Mouse (Mus musculus) liver, embryonic 11.5 days (tissue): ENCODE data around the gene Raver2. TPM values are rescaled to one million over a fixed set of nuclear protein-coding genes. Genes with fewer than 3 reads are reported as not detected.

ENCODE experiments used
- ATAC-seq: fragments of 200-750 bp; cut with Nextera tagmentation; replicated peaks from 2 replicates; pipeline ENCODE4 v1.8.0; 2017; ENCODE audit warnings: moderate number of reproducible peaks, mild to moderate bottlenecking, moderate TSS enrichment, moderate library complexity; ENCODE audit not compliant: low FRiP score
- DNase-seq: peaks from one replicate; pipeline ENCODE4 v3.0.0-alpha.2; 2017; ENCODE audit warnings: low spot score
- H3K27ac ChIP-seq: fragments of 300-500 bp; sonication (generic); 2 replicates; pipeline ENCODE4 v1.5.1; 2014; ENCODE audit warnings: mild to moderate bottlenecking, low read depth, low read length, control low read depth
- H3K27me3 ChIP-seq: fragments of 300-500 bp; sonication (generic); replicated peaks from 2 replicates; pipeline ENCODE4 v1.6.1; 2014; ENCODE audit warnings: low read length, mixed read lengths; ENCODE audit not compliant: control insufficient read depth, insufficient read depth
- H3K36me3 ChIP-seq: fragments of 300-500 bp; sonication (generic); 2 replicates; pipeline ENCODE4 v1.6.1; 2014; ENCODE audit warnings: mild to moderate bottlenecking, low read length, moderate library complexity, mixed read lengths; ENCODE audit not compliant: control insufficient read depth, insufficient read depth
- H3K4me1 ChIP-seq: fragments of 300-500 bp; sonication (generic); replicated peaks from 2 replicates; pipeline ENCODE4 v1.6.1; 2014; ENCODE audit warnings: low read length, mixed read lengths; ENCODE audit not compliant: control insufficient read depth, insufficient read depth
- H3K4me2 ChIP-seq: fragments of 300-500 bp; sonication (generic); 2 replicates; pipeline ENCODE4 v1.6.1; 2014; ENCODE audit warnings: mild to moderate bottlenecking, control low read depth, moderate library complexity
- H3K4me3 ChIP-seq: fragments of 300-500 bp; sonication (generic); 2 replicates; pipeline ENCODE4 v1.5.1; 2014; ENCODE audit warnings: low read depth, low read length, control low read depth
- H3K9ac ChIP-seq: fragments of 300-500 bp; sonication (generic); 2 replicates; pipeline ENCODE4 v1.6.1; 2014; ENCODE audit warnings: low read depth, low read length, control low read depth
- H3K9me3 ChIP-seq: fragments of 300-500 bp; sonication (generic); 2 replicates; pipeline ENCODE4 v1.6.1; 2016; ENCODE audit warnings: low read length, inconsistent platforms, mixed read lengths; ENCODE audit not compliant: control insufficient read depth
- WGBS: fragments of 180-500 bp; shearing (Covaris S2); extraction: QIAGEN DNeasy Blood & Tissue Kit; methylation state at CpG from one replicate; pipeline ENCODE4 v1.1.7; 2014; 5-methylcytosine and 5-hydroxymethylcytosine counted together
- polyA plus RNA-seq: library from polyadenylated mRNA; unstranded; fragments of >200 nt; fragmentation: Nextera tagmentation; extraction: Ambion mirVana; gene quantifications from 2 replicates; pipeline ENCODE4 v1.2.1, GENCODE M21; 2014

Raver2 gene
- polyA plus RNA-seq, 1 experiment from 2014 or later, result 2.0 TPM

DNA sequence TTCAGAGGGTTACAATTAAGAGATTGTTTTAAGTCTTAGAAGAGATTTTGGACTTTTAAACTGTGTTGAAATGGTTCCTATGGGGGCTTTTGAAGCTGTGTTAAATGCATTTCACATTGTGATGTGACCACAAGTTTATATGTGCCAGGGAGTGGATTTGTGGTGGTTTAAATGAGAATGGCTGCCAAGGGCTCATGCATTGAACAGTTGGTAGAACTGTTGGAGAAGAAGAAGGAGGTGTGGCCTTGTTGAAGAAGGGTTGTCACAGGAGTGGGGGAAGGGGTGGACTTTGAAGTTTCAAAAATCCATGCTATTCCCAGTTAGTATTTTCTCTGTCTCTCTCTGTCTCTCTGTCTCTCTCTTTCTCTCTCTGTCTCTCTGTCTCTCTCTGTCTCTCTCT lies 24.6 kb upstream of the Raver2 start:
- H3K36me3 ChIP-seq, result no peaks in the 10 kb centered on the region
- H3K4me3 ChIP-seq, result no peak overlapping the region
- H3K9ac ChIP-seq, result no peak overlapping the region
- H3K27me3 ChIP-seq, result no peaks in the 10 kb centered on the region
- no peak for ATAC-seq
- H3K27ac ChIP-seq, result no peak overlapping the region
- H3K4me2 ChIP-seq, result no peak overlapping the region
- no peaks in the 10 kb centered on the region for H3K9me3 ChIP-seq
- DNase-seq, result no peak
- no peaks in the 10 kb centered on the region for H3K4me1 ChIP-seq

DNA sequence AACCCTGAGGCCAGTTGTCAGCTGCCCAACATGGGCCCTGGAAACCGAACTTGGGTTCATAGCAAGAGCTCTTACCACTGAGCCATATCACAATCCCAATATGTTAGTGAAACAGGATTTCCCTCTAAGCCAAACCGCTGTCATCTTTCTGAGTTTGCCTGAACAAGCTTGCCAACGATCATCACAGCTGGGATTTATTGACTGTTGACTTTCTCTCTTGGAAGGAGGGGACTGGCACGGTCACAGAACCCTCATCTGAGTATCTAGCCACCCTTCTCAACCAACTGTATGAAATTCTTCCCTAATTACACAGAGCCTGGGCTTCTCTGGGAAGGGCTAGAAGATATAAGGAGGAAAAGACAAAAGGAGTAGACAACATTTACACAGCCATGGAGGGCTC lies 22.2 kb upstream of the Raver2 start:
- Histone ChIP-seq H3K4me3 (no peak overlapping the region), H3K27ac (no peak overlapping the region), H3K4me1 (no peaks in the 10 kb centered on the region), H3K9ac (no peak overlapping the region), H3K4me2 (no peak overlapping the region), H3K9me3 (no peaks in the 10 kb centered on the region), H3K36me3 (no peaks in the 10 kb centered on the region), H3K27me3 (no peaks in the 10 kb centered on the region)
- ATAC-seq (no peak), DNase-seq (no peak)
- WGBS, result 74% methylated on average over 4 of the region's 4 CpGs

DNA sequence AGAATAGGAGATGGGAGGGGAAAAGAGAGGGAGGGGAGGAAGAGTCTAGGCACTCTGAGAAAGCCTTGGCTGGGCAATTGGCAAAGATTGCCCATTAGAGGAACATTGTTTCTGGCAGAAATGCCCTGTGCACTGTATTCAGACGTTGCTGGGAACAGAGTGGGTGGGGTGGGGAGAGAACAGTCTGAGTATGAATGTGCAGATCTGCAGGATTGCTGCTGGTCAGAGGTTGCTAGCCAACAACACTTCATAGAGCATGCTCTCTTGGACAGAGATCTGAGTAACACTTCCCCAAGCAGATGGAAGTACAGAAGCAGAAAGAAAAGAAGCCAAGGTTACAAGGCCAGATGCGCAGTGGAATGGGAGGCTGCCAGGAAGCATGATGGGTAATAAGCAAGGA lies 6.6 kb upstream of the Raver2 start:
- Histone ChIP-seq H3K4me1 (no peaks in the 10 kb centered on the region), H3K27me3 (no peaks in the 10 kb centered on the region; the same call in 1 of the 2 replicates), H3K27ac (no peak overlapping the region), H3K4me2 (no peak overlapping the region), H3K4me3 (no peak overlapping the region), H3K9me3 (no peaks in the 10 kb centered on the region), H3K9ac (no peak overlapping the region), H3K36me3 (no peaks in the 10 kb centered on the region)
- ATAC-seq (no peak), DNase-seq (no peak)
- WGBS, result 66% methylated on average over 2 of the region's 2 CpGs

DNA sequence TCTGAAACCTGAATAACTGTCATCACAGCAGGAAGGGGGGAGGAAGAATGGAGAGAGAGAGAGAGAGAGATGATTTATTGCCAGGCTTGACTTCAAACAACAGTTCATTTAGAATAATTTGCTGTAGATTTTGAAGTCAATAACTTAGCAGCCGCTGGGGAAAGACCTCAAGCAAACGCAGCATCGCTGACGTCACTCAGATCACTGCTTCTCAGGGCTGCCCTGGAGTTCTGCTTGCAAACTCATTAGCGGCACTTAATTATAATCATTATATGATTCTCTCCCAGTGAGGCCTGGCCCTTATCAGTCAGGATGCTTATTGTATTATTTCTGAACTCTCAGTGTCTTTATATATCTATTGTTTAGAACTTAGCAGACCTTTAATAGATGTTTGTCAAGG lies 2.4 kb upstream of the Raver2 start:
- no peak for ATAC-seq
- no peaks in the 10 kb centered on the region for H3K9me3 ChIP-seq
- H3K27me3 ChIP-seq, result peaks cover 25% of the 10 kb centered on the region
- 61% methylated on average over 5 of the region's 5 CpGs for WGBS
- no peak overlapping the region for H3K27ac ChIP-seq
- H3K9ac ChIP-seq, result no peak overlapping the region
- no peak overlapping the region for H3K4me2 ChIP-seq
- H3K4me1 ChIP-seq, result no peaks in the 10 kb centered on the region
- H3K4me3 ChIP-seq, result no peak overlapping the region
- no peak for DNase-seq
- no peaks in the 10 kb centered on the region for H3K36me3 ChIP-seq

DNA sequence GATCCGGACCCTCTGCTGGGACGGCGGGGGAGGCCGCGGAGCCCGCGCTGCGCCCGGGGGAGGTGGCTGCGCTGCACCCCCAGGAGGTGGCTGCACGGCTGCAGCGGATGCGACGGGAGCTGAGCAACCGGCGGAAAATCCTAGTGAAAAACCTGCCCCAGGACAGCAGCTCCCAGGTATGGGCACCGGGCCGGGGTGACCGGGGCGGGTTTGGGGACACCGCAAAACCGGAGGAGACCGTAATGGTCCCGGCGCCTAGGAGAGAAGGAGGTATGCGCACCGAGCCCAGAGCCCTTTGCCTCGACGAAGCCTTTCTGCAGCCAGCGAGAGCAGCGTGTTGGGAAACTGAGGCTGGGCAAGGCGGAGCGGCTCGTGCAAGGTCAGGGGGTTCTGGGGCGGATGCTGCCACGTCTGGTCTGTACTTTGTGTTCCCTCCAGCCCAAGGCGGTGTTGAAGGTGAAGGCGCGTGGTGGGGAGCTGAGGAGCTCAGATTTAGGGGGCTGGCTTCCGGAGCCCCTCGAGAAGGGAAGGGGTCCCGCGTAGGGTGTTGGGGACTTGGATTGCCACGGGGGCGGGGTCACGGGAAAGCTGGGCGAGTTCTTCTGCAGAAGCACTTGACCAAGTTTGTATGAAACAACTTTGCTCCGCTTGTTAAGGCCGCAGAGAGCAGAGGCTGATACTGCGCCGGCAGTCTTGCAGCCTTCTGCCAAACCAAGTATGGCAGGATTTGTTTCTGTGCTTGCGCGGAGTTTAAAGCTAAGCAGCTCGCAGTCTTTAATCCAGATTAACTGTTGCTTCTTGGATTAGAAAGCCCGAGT lies 580 bp downstream of the Raver2 start:
- Histone ChIP-seq H3K4me2 (peak overlapping the region; percentile 87), H3K4me3 (peak overlapping the region; percentile 75), H3K4me1 (no peaks in the 10 kb centered on the region), H3K27ac (no peak overlapping the region), H3K9ac (peak overlapping the region; percentile 54), H3K36me3 (no peaks in the 10 kb centered on the region), H3K27me3 (peaks cover 25% of the 10 kb centered on the region), H3K9me3 (no peaks in the 10 kb centered on the region)
- peak; percentile 61 for DNase-seq
- ATAC-seq, result peak; percentile 39
- 2% methylated on average over 55 of the region's 55 CpGs for WGBS

DNA sequence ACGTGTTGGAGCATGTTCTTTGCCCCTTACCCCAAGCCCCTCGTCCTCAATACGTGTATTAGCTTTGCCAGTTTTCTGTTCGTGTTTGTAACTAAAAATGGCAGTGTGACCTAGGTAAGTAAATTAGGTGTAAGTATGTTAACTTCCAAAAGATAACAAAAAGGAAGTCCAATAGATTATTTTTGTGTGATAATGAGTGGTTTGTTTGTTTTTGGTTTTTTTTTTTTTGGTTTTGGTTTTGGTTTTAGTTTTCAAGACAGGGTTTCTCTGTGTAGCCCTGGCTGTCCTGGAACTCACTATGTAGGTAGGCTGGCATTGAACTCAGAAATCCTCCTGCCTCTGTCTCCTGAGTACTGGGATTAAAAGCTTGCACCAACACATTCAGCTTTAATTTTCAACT lies 2.8 kb downstream of the Raver2 start:
- H3K36me3 ChIP-seq, result no peaks in the 10 kb centered on the region
- H3K4me1 ChIP-seq, result no peaks in the 10 kb centered on the region
- WGBS, result 66% methylated on average over 4 of the region's 4 CpGs
- no peak for ATAC-seq
- H3K27me3 ChIP-seq, result peaks cover 25% of the 10 kb centered on the region
- no peak overlapping the region for H3K4me2 ChIP-seq
- no peaks in the 10 kb centered on the region for H3K9me3 ChIP-seq
- DNase-seq, result no peak
- no peak overlapping the region for H3K4me3 ChIP-seq
- no peak overlapping the region for H3K9ac ChIP-seq
- no peak overlapping the region for H3K27ac ChIP-seq

DNA sequence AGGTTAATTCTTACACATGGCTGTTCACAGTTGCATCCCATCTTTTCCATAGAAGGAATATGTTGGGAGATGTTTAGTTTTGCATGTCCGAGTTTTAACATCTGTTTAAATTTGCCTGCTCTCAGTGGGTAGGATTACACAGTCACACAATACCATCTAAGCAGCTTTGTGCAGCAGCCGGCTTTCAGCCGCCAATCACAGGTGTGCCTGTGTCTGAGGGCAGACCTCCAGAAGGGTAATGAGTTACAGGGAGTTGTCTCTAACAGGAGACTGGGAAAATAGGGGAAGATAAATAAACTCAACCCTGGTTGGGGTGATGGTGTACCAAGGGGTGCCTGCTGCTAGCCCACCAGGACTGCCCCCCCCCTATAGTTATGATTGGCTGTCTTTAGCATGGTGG lies 7.6 kb downstream of the Raver2 start:
- DNase-seq, result no peak
- no peak overlapping the region for H3K9ac ChIP-seq
- H3K4me2 ChIP-seq, result no peak overlapping the region
- 57% methylated on average over 3 of the region's 3 CpGs for WGBS
- H3K4me3 ChIP-seq, result no peak overlapping the region
- peaks cover 13% of the 10 kb centered on the region; the same call in 1 of the 2 replicates for H3K4me1 ChIP-seq
- ATAC-seq, result no peak
- no peak overlapping the region for H3K27ac ChIP-seq
- no peaks in the 10 kb centered on the region for H3K36me3 ChIP-seq
- no peaks in the 10 kb centered on the region for H3K27me3 ChIP-seq
- H3K9me3 ChIP-seq, result no peaks in the 10 kb centered on the region

DNA sequence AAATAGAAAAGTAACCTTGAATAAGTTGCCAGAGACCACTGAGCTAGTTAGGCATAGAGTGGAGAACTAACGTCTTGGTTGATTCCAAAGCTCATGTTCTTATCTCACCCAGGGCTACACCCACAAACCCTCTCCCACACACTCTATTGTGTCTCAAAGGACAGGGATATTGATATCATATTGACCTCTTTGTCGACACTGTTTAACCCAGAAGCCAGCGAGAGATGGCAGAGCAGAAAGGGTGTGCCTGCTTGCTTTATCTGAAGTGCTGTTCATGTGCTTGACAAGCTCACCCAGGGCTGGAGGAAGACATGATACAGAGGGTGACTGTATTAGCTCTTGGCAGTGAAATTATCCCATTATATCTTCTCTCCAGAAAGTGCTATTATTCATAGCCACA lies 11.2 kb downstream of the Raver2 start:
- Histone ChIP-seq H3K4me1 (peaks cover 13% of the 10 kb centered on the region; the same call in 1 of the 2 replicates), H3K9ac (no peak overlapping the region), H3K27me3 (no peaks in the 10 kb centered on the region), H3K4me3 (no peak overlapping the region), H3K4me2 (no peak overlapping the region), H3K36me3 (no peaks in the 10 kb centered on the region), H3K9me3 (no peaks in the 10 kb centered on the region), H3K27ac (no peak overlapping the region)
- 9% methylated on average over 3 of the region's 3 CpGs for WGBS
- ATAC-seq (peak; percentile 80), DNase-seq (no peak)

DNA sequence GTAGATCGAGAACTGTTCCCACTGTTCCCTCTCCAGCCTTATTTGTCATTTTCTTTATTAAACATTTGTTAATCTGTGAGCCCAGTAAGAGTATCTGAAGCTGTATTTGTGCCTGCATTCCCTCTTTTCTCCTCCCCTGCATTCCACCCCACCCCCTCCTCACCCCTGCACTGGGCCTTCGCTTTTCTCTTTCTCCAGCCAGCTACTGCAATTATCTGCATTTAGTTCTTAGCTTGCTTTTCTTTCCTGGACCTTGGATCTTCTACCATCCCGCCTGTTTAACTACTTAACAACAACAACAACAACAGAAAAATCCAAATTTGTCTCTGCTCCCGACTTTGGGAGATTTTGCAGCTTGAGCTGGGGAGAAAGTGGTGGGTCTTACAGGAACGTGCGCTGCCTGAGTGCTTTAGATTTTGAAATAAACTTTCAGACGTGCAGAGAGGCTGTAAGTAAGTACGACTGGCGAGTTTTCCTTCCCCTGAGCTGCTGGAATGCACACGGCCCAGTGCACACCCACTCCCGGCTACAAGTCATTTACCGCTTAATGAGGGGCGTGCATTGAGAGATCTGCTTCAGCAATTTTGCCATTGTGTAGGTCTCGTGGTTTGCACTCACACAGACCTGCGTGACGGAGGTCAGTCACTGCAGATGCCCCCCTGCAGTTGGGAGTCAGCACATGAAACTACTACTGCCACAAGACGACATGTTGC lies 13.5 kb downstream of the Raver2 start:
- H3K36me3 ChIP-seq, result no peaks in the 10 kb centered on the region
- no peak overlapping the region for H3K4me3 ChIP-seq
- WGBS, result 64% methylated on average over 17 of the region's 17 CpGs
- no peaks in the 10 kb centered on the region for H3K9me3 ChIP-seq
- DNase-seq, result no peak
- H3K27me3 ChIP-seq, result no peaks in the 10 kb centered on the region
- no peak for ATAC-seq
- H3K27ac ChIP-seq, result no peak overlapping the region
- H3K4me1 ChIP-seq, result peaks cover 13% of the 10 kb centered on the region; the same call in 1 of the 2 replicates
- no peak overlapping the region for H3K9ac ChIP-seq
- no peak overlapping the region for H3K4me2 ChIP-seq
